Mouse (Mus musculus) embryonic fibroblast, embryonic 13.5 days (primary cell): ENCODE results near the gene Hrk.

Experiments used
- CTCF ChIP-seq: IDR thresholded peaks from 2 replicates; pipeline ENCODE4 v1.5.1; 2011; ENCODE audit warnings: mild to moderate bottlenecking, control low read depth, low read length, moderate library complexity, borderline replicate concordance; ENCODE audit not compliant: insufficient read depth
- POLR2A ChIP-seq: IDR thresholded peaks from 2 replicates; pipeline ENCODE4 v1.6.1; 2011; ENCODE audit warnings: low read depth, mild to moderate bottlenecking, control low read depth, low read length, moderate library complexity

- TF ChIP-seq CTCF (no peak), POLR2A (no peak)
Measured at GRCm38 (mm10) chr5:118143211-118144026, 21.0 kb upstream of the Hrk start.
